Mouse (Mus musculus): ENCODE measurements around the gene Xpnpep1. TPM values are rescaled to one million over a fixed set of nuclear protein-coding genes. Genes with fewer than 3 reads are reported as not detected.

Gene Xpnpep1
- polyA plus RNA-seq, 1 experiment from 2014 or later, result 168 TPM

DNA sequence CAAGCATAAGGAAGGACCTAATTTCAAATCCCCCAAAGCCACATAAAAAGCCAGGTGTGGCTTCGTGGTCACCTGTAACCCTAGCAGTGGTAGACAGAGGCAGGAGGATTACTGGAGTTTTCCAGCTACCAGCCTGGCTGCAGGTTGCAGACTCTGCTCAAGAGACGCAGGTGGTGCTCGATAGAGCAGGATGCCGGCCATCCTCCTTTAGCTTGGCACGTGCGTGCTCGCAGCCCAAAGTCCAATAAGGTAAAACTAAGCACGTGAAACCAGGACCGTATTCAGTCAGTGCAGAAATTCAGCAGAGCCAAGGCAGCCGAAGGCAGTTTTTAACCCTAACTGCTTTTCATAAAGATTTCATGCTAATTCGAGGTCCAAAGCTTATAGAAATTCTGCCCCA, 40.0 kb upstream of the Xpnpep1 start:
- Histone ChIP-seq H3K4me1 (ENCODE audit: control insufficient read depth, insufficient read depth, low read length) (no peaks in the 10 kb centered on the region), H3K4me3 (ENCODE audit: low read depth, low read length) (no peak overlapping the region), H3K4me2 (ENCODE audit: low read depth) (no peak overlapping the region), H3K27me3 (ENCODE audit: control insufficient read depth, insufficient read depth, low read length) (no peaks in the 10 kb centered on the region), H3K27ac (ENCODE audit: low read depth, low read length) (no peak overlapping the region), H3K9me3 (ENCODE audit: control insufficient read depth, low read length) (no peaks in the 10 kb centered on the region), H3K36me3 (ENCODE audit: control insufficient read depth, insufficient read depth, low read length) (no peaks in the 10 kb centered on the region), H3K9ac (ENCODE audit: low read length) (no peak overlapping the region)
- ATAC-seq (ENCODE audit: insufficient read depth, low FRiP score, low TSS enrichment) (no peak), DNase-seq (ENCODE audit: low spot score) (no peak)
- WGBS, result 90% methylated on average over 11 of the region's 11 CpGs

GRCm38 (mm10) chr19:53078271-53079085, 38.5 kb upstream of the Xpnpep1 start:
- H3K36me3 ChIP-seq (ENCODE audit: control insufficient read depth, insufficient read depth, low read length), result no peaks in the 10 kb centered on the region
- WGBS, result 67% methylated on average over 9 of the region's 9 CpGs
- DNase-seq (ENCODE audit: low spot score), result no peak
- no peaks in the 10 kb centered on the region for H3K4me1 ChIP-seq (ENCODE audit: control insufficient read depth, insufficient read depth, low read length)
- H3K4me2 ChIP-seq (ENCODE audit: low read depth), result no peak overlapping the region
- H3K9me3 ChIP-seq (ENCODE audit: control insufficient read depth, low read length), result no peaks in the 10 kb centered on the region
- no peak overlapping the region for H3K27ac ChIP-seq (ENCODE audit: low read depth, low read length)
- ATAC-seq (ENCODE audit: insufficient read depth, low FRiP score, low TSS enrichment), result no peak
- H3K9ac ChIP-seq (ENCODE audit: low read length), result no peak overlapping the region
- H3K4me3 ChIP-seq (ENCODE audit: low read depth, low read length), result no peak overlapping the region
- H3K27me3 ChIP-seq (ENCODE audit: control insufficient read depth, insufficient read depth, low read length), result no peaks in the 10 kb centered on the region

DNA sequence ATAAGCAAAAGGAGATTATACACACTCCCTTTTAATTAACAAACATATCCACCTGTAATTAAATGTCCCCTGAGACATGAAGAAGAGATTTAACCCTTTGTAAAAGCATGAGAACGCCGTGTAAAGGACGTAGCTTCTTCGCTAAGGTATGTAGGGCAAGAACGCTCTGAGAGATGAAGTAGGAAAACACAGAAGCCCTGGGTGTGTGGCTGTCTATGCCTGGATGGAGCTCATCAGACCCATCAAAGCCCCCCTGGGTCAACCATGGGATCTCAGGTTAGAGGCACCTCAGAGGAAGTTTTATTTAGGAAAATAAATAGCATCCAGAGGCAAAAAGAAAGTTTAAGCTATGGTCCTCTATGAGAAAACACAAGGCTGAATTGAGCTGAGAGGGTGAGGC, 37.3 kb upstream of the Xpnpep1 start:
- H3K9ac ChIP-seq (ENCODE audit: low read length), result no peak overlapping the region
- H3K4me2 ChIP-seq (ENCODE audit: low read depth), result no peak overlapping the region
- 93% methylated on average over 5 of the region's 5 CpGs for WGBS
- H3K4me1 ChIP-seq (ENCODE audit: control insufficient read depth, insufficient read depth, low read length), result no peaks in the 10 kb centered on the region
- ATAC-seq (ENCODE audit: insufficient read depth, low FRiP score, low TSS enrichment) (no peak), DNase-seq (ENCODE audit: low spot score) (no peak)
- no peak overlapping the region for H3K4me3 ChIP-seq (ENCODE audit: low read depth, low read length)
- H3K27me3 ChIP-seq (ENCODE audit: control insufficient read depth, insufficient read depth, low read length), result no peaks in the 10 kb centered on the region
- no peak overlapping the region for H3K27ac ChIP-seq (ENCODE audit: low read depth, low read length)
- H3K36me3 ChIP-seq (ENCODE audit: control insufficient read depth, insufficient read depth, low read length), result no peaks in the 10 kb centered on the region
- H3K9me3 ChIP-seq (ENCODE audit: control insufficient read depth, low read length), result no peaks in the 10 kb centered on the region

DNA sequence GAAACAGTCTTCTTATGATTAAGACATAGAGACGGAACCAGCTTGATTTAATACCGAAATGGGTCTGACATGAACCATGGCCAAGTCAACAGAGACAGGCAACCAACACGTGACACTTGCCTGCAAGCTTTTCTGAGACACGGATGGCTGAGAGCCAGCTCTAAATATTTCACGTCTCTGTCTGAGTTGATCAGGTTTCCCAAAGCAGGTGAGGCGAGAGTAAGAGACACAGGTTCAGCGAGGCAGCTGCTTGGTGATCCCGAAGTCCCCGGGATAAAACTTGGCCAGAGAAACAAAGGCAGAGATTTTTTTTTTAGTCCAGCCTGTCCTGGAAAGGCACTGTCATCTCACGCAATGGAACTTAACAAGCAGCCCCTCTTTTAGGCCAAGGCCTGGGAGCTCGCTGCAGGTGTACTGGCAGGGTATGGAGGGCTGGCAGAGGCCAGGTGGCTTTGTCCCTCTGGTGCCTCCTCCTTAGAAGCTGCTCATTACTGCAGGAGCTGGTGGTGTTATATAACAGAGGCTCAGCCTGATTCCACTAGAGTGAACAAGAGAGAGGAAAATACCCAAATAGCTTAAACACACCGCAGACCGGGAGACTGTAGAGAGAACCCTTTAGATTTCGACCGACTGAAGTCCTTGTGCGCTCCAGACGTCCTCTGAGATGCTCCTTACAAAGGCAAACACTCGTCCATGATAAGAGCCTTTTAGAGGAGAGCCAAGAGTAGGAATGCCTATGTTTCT, 36.4 kb upstream of the Xpnpep1 start:
- DNase-seq (ENCODE audit: low spot score) (no peak), ATAC-seq (ENCODE audit: insufficient read depth, low FRiP score, low TSS enrichment) (no peak)
- 81% methylated on average over 18 of the region's 18 CpGs for WGBS
- no peak overlapping the region for H3K27ac ChIP-seq (ENCODE audit: low read depth, low read length)
- H3K27me3 ChIP-seq (ENCODE audit: control insufficient read depth, insufficient read depth, low read length), result no peaks in the 10 kb centered on the region
- H3K9ac ChIP-seq (ENCODE audit: low read length), result no peak overlapping the region
- H3K4me3 ChIP-seq (ENCODE audit: low read depth, low read length), result no peak overlapping the region
- no peaks in the 10 kb centered on the region for H3K9me3 ChIP-seq (ENCODE audit: control insufficient read depth, low read length)
- H3K36me3 ChIP-seq (ENCODE audit: control insufficient read depth, insufficient read depth, low read length), result no peaks in the 10 kb centered on the region
- no peaks in the 10 kb centered on the region for H3K4me1 ChIP-seq (ENCODE audit: control insufficient read depth, insufficient read depth, low read length)
- no peak overlapping the region for H3K4me2 ChIP-seq (ENCODE audit: low read depth)

DNA sequence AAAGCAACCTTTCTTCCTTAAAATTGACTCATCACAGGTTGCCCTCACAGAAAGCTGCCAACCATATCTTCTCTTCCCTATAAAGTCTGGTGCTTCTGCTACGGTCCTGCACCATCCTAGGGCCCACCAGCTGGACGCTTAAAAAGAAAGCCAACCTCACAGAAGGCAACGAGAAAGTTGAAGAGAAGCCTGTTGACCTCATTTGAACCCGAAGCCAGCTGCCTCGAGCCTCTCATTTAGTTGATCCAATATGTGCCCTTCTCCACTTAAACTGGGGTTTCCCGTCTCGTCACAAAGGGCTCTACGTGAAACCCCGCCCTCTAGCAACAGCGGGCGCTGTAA, 35.9 kb upstream of the Xpnpep1 start:
- Histone ChIP-seq H3K27ac (ENCODE audit: low read depth, low read length) (no peak overlapping the region), H3K9ac (ENCODE audit: low read length) (no peak overlapping the region), H3K4me1 (ENCODE audit: control insufficient read depth, insufficient read depth, low read length) (no peaks in the 10 kb centered on the region), H3K4me2 (ENCODE audit: low read depth) (no peak overlapping the region), H3K9me3 (ENCODE audit: control insufficient read depth, low read length) (no peaks in the 10 kb centered on the region), H3K36me3 (ENCODE audit: control insufficient read depth, insufficient read depth, low read length) (no peaks in the 10 kb centered on the region), H3K4me3 (ENCODE audit: low read depth, low read length) (no peak overlapping the region), H3K27me3 (ENCODE audit: control insufficient read depth, insufficient read depth, low read length) (no peaks in the 10 kb centered on the region)
- no peak for DNase-seq (ENCODE audit: low spot score)
- WGBS, result 89% methylated on average over 11 of the region's 11 CpGs
- no peak for ATAC-seq (ENCODE audit: insufficient read depth, low FRiP score, low TSS enrichment)

GRCm38 (mm10) chr19:53074899-53075722, 35.1 kb upstream of the Xpnpep1 start:
- Histone ChIP-seq H3K9me3 (ENCODE audit: control insufficient read depth, low read length) (no peaks in the 10 kb centered on the region), H3K36me3 (ENCODE audit: control insufficient read depth, insufficient read depth, low read length) (no peaks in the 10 kb centered on the region), H3K4me2 (ENCODE audit: low read depth) (no peak overlapping the region), H3K4me1 (ENCODE audit: control insufficient read depth, insufficient read depth, low read length) (no peaks in the 10 kb centered on the region), H3K9ac (ENCODE audit: low read length) (no peak overlapping the region), H3K27me3 (ENCODE audit: control insufficient read depth, insufficient read depth, low read length) (no peaks in the 10 kb centered on the region), H3K27ac (ENCODE audit: low read depth, low read length) (no peak overlapping the region), H3K4me3 (ENCODE audit: low read depth, low read length) (no peak overlapping the region)
- DNase-seq (ENCODE audit: low spot score), result no peak
- ATAC-seq (ENCODE audit: insufficient read depth, low FRiP score, low TSS enrichment), result no peak
- WGBS, result 96% methylated on average over 13 of the region's 13 CpGs

- no peaks in the 10 kb centered on the region for H3K4me1 ChIP-seq (ENCODE audit: control insufficient read depth, insufficient read depth, low read length)
- no peak overlapping the region for H3K4me3 ChIP-seq (ENCODE audit: low read depth, low read length)
- no peaks in the 10 kb centered on the region for H3K9me3 ChIP-seq (ENCODE audit: control insufficient read depth, low read length)
- DNase-seq (ENCODE audit: low spot score), result no peak
- H3K36me3 ChIP-seq (ENCODE audit: control insufficient read depth, insufficient read depth, low read length), result no peaks in the 10 kb centered on the region
- no peak overlapping the region for H3K9ac ChIP-seq (ENCODE audit: low read length)
- no peaks in the 10 kb centered on the region for H3K27me3 ChIP-seq (ENCODE audit: control insufficient read depth, insufficient read depth, low read length)
- H3K27ac ChIP-seq (ENCODE audit: low read depth, low read length), result no peak overlapping the region
- no peak for ATAC-seq (ENCODE audit: insufficient read depth, low FRiP score, low TSS enrichment)
- WGBS, result 96% methylated on average over 4 of the region's 4 CpGs
- H3K4me2 ChIP-seq (ENCODE audit: low read depth), result no peak overlapping the region
Observed at GRCm38 (mm10) chr19:53073521-53073920, 33.5 kb upstream of the Xpnpep1 start.

DNA sequence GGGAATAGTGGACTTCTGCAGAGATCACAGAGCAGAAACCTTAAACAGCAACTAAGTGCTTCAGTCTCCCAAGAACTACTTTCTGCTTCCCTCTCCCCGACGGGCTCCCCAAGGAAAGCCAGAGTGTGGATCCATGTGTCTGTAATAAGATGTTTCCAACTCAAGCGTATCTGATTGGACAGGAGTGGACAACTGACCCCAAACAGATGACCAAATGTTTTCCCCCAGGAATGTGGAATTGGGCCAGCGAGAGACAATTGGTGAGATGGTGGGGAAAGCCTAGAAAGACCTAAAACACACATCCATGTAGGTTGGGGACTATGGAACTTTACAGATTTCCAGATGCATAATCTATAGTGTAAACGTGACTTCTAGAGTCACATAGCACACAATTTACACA, 32.4 kb upstream of the Xpnpep1 start:
- Histone ChIP-seq H3K27me3 (ENCODE audit: control insufficient read depth, insufficient read depth, low read length) (no peaks in the 10 kb centered on the region), H3K4me3 (ENCODE audit: low read depth, low read length) (no peak overlapping the region), H3K27ac (ENCODE audit: low read depth, low read length) (no peak overlapping the region), H3K9ac (ENCODE audit: low read length) (no peak overlapping the region), H3K4me2 (ENCODE audit: low read depth) (no peak overlapping the region), H3K4me1 (ENCODE audit: control insufficient read depth, insufficient read depth, low read length) (no peaks in the 10 kb centered on the region), H3K36me3 (ENCODE audit: control insufficient read depth, insufficient read depth, low read length) (no peaks in the 10 kb centered on the region), H3K9me3 (ENCODE audit: control insufficient read depth, low read length) (no peaks in the 10 kb centered on the region)
- no peak for ATAC-seq (ENCODE audit: insufficient read depth, low FRiP score, low TSS enrichment)
- DNase-seq (ENCODE audit: low spot score), result no peak
- WGBS, result 73% methylated on average over 5 of the region's 5 CpGs
